Mouse (Mus musculus) megakaryocyte, adult 5-6 weeks (primary cell): ENCODE measurements around the gene Krt24. TPM values are rescaled to one million over a fixed set of nuclear protein-coding genes. Genes with fewer than 3 reads are reported as not detected.
A peak's percentile ranks its signal among the peaks of the same experiment; 100 is the strongest.
"Not testable (repeated sequence)": the region's sequence is repeated elsewhere in the genome, so short reads cannot be mapped to it uniquely, and the experiment has no call there.

Experiments
- ATAC-seq: 2 replicates; pipeline ENCODE4 v1.8.0; 2016; ENCODE audit warnings: mild to moderate bottlenecking, inconsistent platforms; ENCODE audit not compliant: poor library complexity, severe bottlenecking
- total RNA-seq, 2 experiments: library from RNA; stranded (forward) in 1 of 2; stranded (reverse) in 1 of 2; fragments of 153-499, 151-499 nt in 1 of 2; fragments of 221-1000, 200-1000 nt in 1 of 2; gene quantifications; 2 replicates each; pipeline versions ENCODE4 v1.2.3 to v1.2.4; 2015 to 2017

The Krt24 gene
- total RNA-seq, 2 experiments from 2014 or later, result not detected

- ATAC-seq, result no peak
These were observed 31.2 kb downstream of the Krt24 start for GRCm38 (mm10) chr11:99253893-99254292.

- ATAC-seq, result no peak
These were observed 32.4 kb downstream of the Krt24 start for GRCm38 (mm10) chr11:99252671-99253070.

- ATAC-seq, result no peak
These were observed 34.4 kb downstream of the Krt24 start for GRCm38 (mm10) chr11:99250666-99251065.

- no peak for ATAC-seq
These were observed 34.8 kb downstream of the Krt24 start for GRCm38 (mm10) chr11:99250241-99250640.

- no peak for ATAC-seq
These were observed 35.9 kb downstream of the Krt24 start for GRCm38 (mm10) chr11:99249115-99249514.

- ATAC-seq, result no peak
These were observed 37.1 kb downstream of the Krt24 start for GRCm38 (mm10) chr11:99247916-99248315.

- not testable (repeated sequence) for ATAC-seq
These were observed 40.5 kb downstream of the Krt24 start for GRCm38 (mm10) chr11:99244519-99244918.

GRCm38 (mm10) chr11:99243820-99244374 lies 41.2 kb downstream of the Krt24 start, which contains the start of gene Krt222:
Krt222 (minus strand) TSS chr11:99244085.
- ATAC-seq, result no peak

- ATAC-seq, result no peak
These were observed 41.8 kb downstream of the Krt24 start for GRCm38 (mm10) chr11:99243200-99243819.

GRCm38 (mm10) chr11:99242056-99242455 lies 43.0 kb downstream of the Krt24 start:
- ATAC-seq, result no peak

- ATAC-seq, result peak; percentile 57
These were observed 46.6 kb downstream of the Krt24 start for GRCm38 (mm10) chr11:99238468-99238867.

GRCm38 (mm10) chr11:99231049-99231816 lies 53.8 kb downstream of the Krt24 start:
- ATAC-seq, result no peak

- peak; percentile 97 for ATAC-seq
These were observed 54.6 kb downstream of the Krt24 start, which contains the start of gene Smarce1 for GRCm38 (mm10) chr11:99230261-99231048. Smarce1 (minus strand) TSS chr11:99231017.

Other genes starting within 250 kb of the Krt24 start
- gene Igfbp4, start 244.0 kb downstream of the Krt24 start, total RNA-seq (2015), result 16.0 and 17.3 TPM in 2 replicates
- gene Igfbp4, start 244.0 kb downstream of the Krt24 start, total RNA-seq (2017), result 31.3 and 33.3 TPM in 2 replicates
- 7.4 and 8.6 TPM in 2 replicates for gene Tns4, start 196.0 kb downstream of the Krt24 start, total RNA-seq (2015)
- 4.1 and 4.6 TPM in 2 replicates for gene Tns4, start 196.0 kb downstream of the Krt24 start, total RNA-seq (2017)
- 0.39 and 0.45 TPM in 2 replicates for gene Ccr7, start 130.2 kb downstream of the Krt24 start, total RNA-seq (2015)
- 0.18 TPM in 1 of 2 replicates, not detected in the other for gene Ccr7, start 130.2 kb downstream of the Krt24 start, total RNA-seq (2017)
- 59.4 and 72.9 TPM in 2 replicates for gene Smarce1, start 54.2 kb downstream of the Krt24 start, total RNA-seq (2015)
- 177 and 179 TPM in 2 replicates for gene Smarce1, start 54.2 kb downstream of the Krt24 start, total RNA-seq (2017)
- not detected in 2 replicates for gene Krt222, start 41.2 kb downstream of the Krt24 start, total RNA-seq (2015)
- not detected in 2 replicates for gene Krt222, start 41.2 kb downstream of the Krt24 start, total RNA-seq (2017)
- not detected in 2 replicates for gene Krt25, start 37.7 kb upstream of the Krt24 start, total RNA-seq (2015)
- gene Krt25, start 37.7 kb upstream of the Krt24 start, total RNA-seq (2017), result not detected in 2 replicates
- gene Krt26, start 52.7 kb upstream of the Krt24 start, total RNA-seq (2015), result not detected in 2 replicates
- not detected in 2 replicates for gene Krt26, start 52.7 kb upstream of the Krt24 start, total RNA-seq (2017)
- not detected in 2 replicates for gene Krt27, start 65.8 kb upstream of the Krt24 start, total RNA-seq (2015)
- not detected in 2 replicates for gene Krt27, start 65.8 kb upstream of the Krt24 start, total RNA-seq (2017)
- not detected in 2 replicates for gene Krt28, start 89.6 kb upstream of the Krt24 start, total RNA-seq (2015)
- gene Krt28, start 89.6 kb upstream of the Krt24 start, total RNA-seq (2017), result not detected in 2 replicates
- 1.7 and 3.1 TPM in 2 replicates for gene Krt10, start 104.1 kb upstream of the Krt24 start, total RNA-seq (2015)
- gene Krt10, start 104.1 kb upstream of the Krt24 start, total RNA-seq (2017), result 0.98 TPM in 1 of 2 replicates, not detected in the other
- not detected in 2 replicates for gene Krt12, start 137.0 kb upstream of the Krt24 start, total RNA-seq (2015)
- gene Krt12, start 137.0 kb upstream of the Krt24 start, total RNA-seq (2017), result not detected in 2 replicates
- not detected in 2 replicates for gene Krt20, start 152.9 kb upstream of the Krt24 start, total RNA-seq (2015)
- gene Krt20, start 152.9 kb upstream of the Krt24 start, total RNA-seq (2017), result not detected in 2 replicates
- gene Krt23, start 207.9 kb upstream of the Krt24 start, total RNA-seq (2015), result not detected in 2 replicates
- gene Krt23, start 207.9 kb upstream of the Krt24 start, total RNA-seq (2017), result not detected in 2 replicates
- not detected in 2 replicates for gene Krt39, start 236.1 kb upstream of the Krt24 start, total RNA-seq (2015)
- not detected in 2 replicates for gene Krt39, start 236.1 kb upstream of the Krt24 start, total RNA-seq (2017)